Mouse (Mus musculus): Measurements from ENCODE around the gene Flt3l. TPM values are rescaled to one million over a fixed set of nuclear protein-coding genes. Genes with fewer than 3 reads are reported as not detected.
A peak's percentile ranks its signal among the peaks of the same experiment; 100 is the strongest.
"Not testable (repeated sequence)": the region's sequence is repeated elsewhere in the genome, so short reads cannot be mapped to it uniquely, and the experiment has no call there.

The Flt3l gene
- total RNA-seq, 1 experiment from 2014 or later = 13.0 TPM

GRCm38 (mm10) chr7:45103652-45104180 is 32.5 kb downstream of the Flt3l start, which contains the start of gene Fcgrt:
Gene Fcgrt, minus strand, starts transcription at chr7:45103851.
- peak; percentile 88 for ATAC-seq (replicated peaks; ENCODE audit: low read depth, poor library complexity, severe bottlenecking)

GRCm38 (mm10) chr7:45102940-45103585 is 33.2 kb downstream of the Flt3l start:
- ATAC-seq (replicated peaks; ENCODE audit: low read depth, poor library complexity, severe bottlenecking) = no peak

- ATAC-seq (replicated peaks; ENCODE audit: low read depth, poor library complexity, severe bottlenecking) = no peak
Observed at GRCm38 (mm10) chr7:45102441-45102840, 33.8 kb downstream of the Flt3l start.

- ATAC-seq (replicated peaks; ENCODE audit: low read depth, poor library complexity, severe bottlenecking) = no peak
Observed at GRCm38 (mm10) chr7:45100046-45100445, 36.2 kb downstream of the Flt3l start.

GRCm38 (mm10) chr7:45098541-45099240 is 37.5 kb downstream of the Flt3l start:
- ATAC-seq (replicated peaks; ENCODE audit: low read depth, poor library complexity, severe bottlenecking) = no peak

GRCm38 (mm10) chr7:45097479-45097878 is 38.8 kb downstream of the Flt3l start:
- ATAC-seq (replicated peaks; ENCODE audit: low read depth, poor library complexity, severe bottlenecking) = 0 out of 2 replicates have a peak, but pooled peaks have one; percentile 9

GRCm38 (mm10) chr7:45095965-45096364 is 40.3 kb downstream of the Flt3l start:
- not testable (repeated sequence) for ATAC-seq (replicated peaks; ENCODE audit: low read depth, poor library complexity, severe bottlenecking)

GRCm38 (mm10) chr7:45095367-45095766 is 40.9 kb downstream of the Flt3l start:
- ATAC-seq (replicated peaks; ENCODE audit: low read depth, poor library complexity, severe bottlenecking) = no peak

GRCm38 (mm10) chr7:45094121-45094520 is 42.1 kb downstream of the Flt3l start:
- no peak for ATAC-seq (replicated peaks; ENCODE audit: low read depth, poor library complexity, severe bottlenecking)

- no peak for ATAC-seq (replicated peaks; ENCODE audit: low read depth, poor library complexity, severe bottlenecking)
Observed at GRCm38 (mm10) chr7:45093516-45093905, 42.7 kb downstream of the Flt3l start.

- ATAC-seq (replicated peaks; ENCODE audit: low read depth, poor library complexity, severe bottlenecking) = no peak
Observed at GRCm38 (mm10) chr7:45092828-45093515, 43.3 kb downstream of the Flt3l start.

GRCm38 (mm10) chr7:45092048-45092447 is 44.2 kb downstream of the Flt3l start, which contains the start of gene Rcn3:
Gene Rcn3, minus strand, starts transcription at chr7:45092221.
- ATAC-seq (replicated peaks; ENCODE audit: low read depth, poor library complexity, severe bottlenecking) = peak; percentile 84

GRCm38 (mm10) chr7:45091001-45091990 is 44.9 kb downstream of the Flt3l start:
- ATAC-seq (replicated peaks; ENCODE audit: low read depth, poor library complexity, severe bottlenecking) = peak; percentile 61

- peak; percentile 62 for ATAC-seq (replicated peaks; ENCODE audit: low read depth, poor library complexity, severe bottlenecking)
Observed at GRCm38 (mm10) chr7:45090251-45090977, 45.8 kb downstream of the Flt3l start.

GRCm38 (mm10) chr7:45088597-45088996 is 47.6 kb downstream of the Flt3l start:
- ATAC-seq (replicated peaks; ENCODE audit: low read depth, poor library complexity, severe bottlenecking) = no peak

- no peak for ATAC-seq (replicated peaks; ENCODE audit: low read depth, poor library complexity, severe bottlenecking)
Observed at GRCm38 (mm10) chr7:45086084-45086483, 50.1 kb downstream of the Flt3l start.

- ATAC-seq (replicated peaks; ENCODE audit: low read depth, poor library complexity, severe bottlenecking) = no peak
Observed at GRCm38 (mm10) chr7:45083300-45083890, 52.8 kb downstream of the Flt3l start.
